Mouse (Mus musculus): ENCODE measurements around the gene Acsf3. TPM values are rescaled to one million over a fixed set of nuclear protein-coding genes. Genes with fewer than 3 reads are reported as not detected.

Acsf3 gene
- total RNA-seq, 2 experiments from 2014 or later, result 11.1 to 16.4 TPM

DNA sequence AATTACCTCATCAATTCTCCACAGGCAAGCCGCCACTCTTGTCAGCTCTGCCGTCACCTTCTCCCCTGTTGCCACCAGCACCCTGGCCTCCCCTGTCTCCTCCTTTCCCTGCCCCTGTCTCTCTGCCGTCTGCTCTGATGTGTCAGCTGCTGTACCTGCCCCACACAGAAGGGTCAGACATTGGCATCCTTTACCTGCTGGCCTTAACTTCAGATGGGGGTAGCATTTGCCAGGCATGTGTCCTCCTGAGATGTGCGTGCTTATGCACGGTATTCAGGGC lies 18.8 kb downstream of the Acsf3 start:
- intact Hi-C loops (cut with DNase I), result no loop called here
- TF ChIP-seq CTCF (IDR thresholded peaks at IDR 0.05), result no peak
- no peak overlapping the region for H3K27ac ChIP-seq
- DNase-seq, result no peak
- no peak overlapping the region for H3K4me3 ChIP-seq

GRCm38 (mm10) chr8:122803906-122804761 lies 28.8 kb downstream of the Acsf3 start:
- DNase-seq, result no peak
- intact Hi-C loops (cut with DNase I), result no loop called here
- TF ChIP-seq CTCF (IDR thresholded peaks at IDR 0.05), result no peak

GRCm38 (mm10) chr8:122805349-122805748 lies 30.1 kb downstream of the Acsf3 start:
- intact Hi-C loops (cut with DNase I), result no loop called here
- no peak overlapping the region for H3K4me3 ChIP-seq
- DNase-seq, result no peak
- TF ChIP-seq CTCF (IDR thresholded peaks at IDR 0.05), result no peak
- no peak overlapping the region for H3K27ac ChIP-seq

More at GRCm38 (mm10) chr8:122803906-122804761, 28.8 kb downstream of the Acsf3 start:
- Histone ChIP-seq H3K27ac (no peak overlapping the region), H3K4me3 (no peak overlapping the region)

GRCm38 (mm10) chr8:122806956-122807538 lies 31.8 kb downstream of the Acsf3 start:
- DNase-seq, result no peak
- no peak for TF ChIP-seq CTCF (IDR thresholded peaks at IDR 0.05)
- H3K4me3 ChIP-seq, result no peak overlapping the region
- intact Hi-C loops (cut with DNase I), result no loop called here
- H3K27ac ChIP-seq, result no peak overlapping the region

- no peak for TF ChIP-seq CTCF (IDR thresholded peaks at IDR 0.05)
- DNase-seq, result peak; percentile 52
- Histone ChIP-seq H3K27ac (no peak overlapping the region), H3K4me3 (no peak overlapping the region)
- intact Hi-C loops (cut with DNase I), result no loop called here
These were observed 32.6 kb downstream of the Acsf3 start for GRCm38 (mm10) chr8:122807907-122808306.

GRCm38 (mm10) chr8:122810376-122810775 lies 35.1 kb downstream of the Acsf3 start:
- no peak overlapping the region for H3K4me3 ChIP-seq
- intact Hi-C loops (cut with DNase I), result loop anchor here (5.0 kb wide), 1 partner anchor 193 kb away; no protein-coding TSS in a partner anchor
- peak; percentile 56 for DNase-seq
- TF ChIP-seq CTCF (IDR thresholded peaks at IDR 0.05), result peak; percentile 23; the same call in 1 of the 2 replicates
- H3K27ac ChIP-seq, result no peak overlapping the region

DNA sequence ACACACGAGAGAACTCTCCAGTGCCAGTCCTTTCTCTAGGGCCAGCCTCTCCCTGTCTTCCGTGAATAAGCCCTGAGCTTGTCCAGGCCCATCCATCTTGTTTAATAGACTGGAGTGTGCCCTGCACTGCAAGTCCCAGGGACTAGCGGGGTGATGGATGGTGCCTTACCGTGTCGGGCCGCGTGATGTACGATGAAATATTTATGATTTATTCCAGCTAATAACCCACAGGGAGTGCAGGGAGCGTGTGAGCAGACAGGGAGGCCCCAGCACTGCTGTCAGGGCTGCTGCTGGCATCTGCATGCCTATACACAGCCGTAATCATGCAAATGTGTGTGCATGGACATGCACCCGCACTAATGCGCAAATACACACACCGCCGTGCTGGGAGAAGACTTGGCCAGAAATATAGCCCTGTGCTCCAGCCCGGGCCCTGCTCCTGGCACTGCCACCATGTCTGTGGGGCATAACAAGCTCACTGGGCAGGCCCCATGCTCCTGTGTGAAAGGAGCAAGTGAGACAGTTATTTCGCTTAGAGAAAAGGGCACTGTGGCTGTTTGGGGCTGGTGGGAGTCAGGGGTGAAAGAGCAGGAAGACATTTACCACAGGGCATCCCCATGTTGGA lies 36.7 kb downstream of the Acsf3 start:
- TF ChIP-seq CTCF (IDR thresholded peaks at IDR 0.05), result no peak
- intact Hi-C loops (cut with DNase I), result loop anchor here (5.0 kb wide), 1 partner anchor 195 kb away; no protein-coding TSS in a partner anchor
- no peak overlapping the region for H3K27ac ChIP-seq
- DNase-seq, result no peak
- no peak overlapping the region for H3K4me3 ChIP-seq

GRCm38 (mm10) chr8:122812610-122813250 lies 37.4 kb downstream of the Acsf3 start:
- TF ChIP-seq CTCF (IDR thresholded peaks at IDR 0.05), result peak; percentile 39; the same call in 1 of the 2 replicates
- DNase-seq, result no peak
- H3K27ac ChIP-seq, result no peak overlapping the region
- no peak overlapping the region for H3K4me3 ChIP-seq
- intact Hi-C loops (cut with DNase I), result loop anchor here (5.0 kb wide), 1 partner anchor 195 kb away; no protein-coding TSS in a partner anchor

DNA sequence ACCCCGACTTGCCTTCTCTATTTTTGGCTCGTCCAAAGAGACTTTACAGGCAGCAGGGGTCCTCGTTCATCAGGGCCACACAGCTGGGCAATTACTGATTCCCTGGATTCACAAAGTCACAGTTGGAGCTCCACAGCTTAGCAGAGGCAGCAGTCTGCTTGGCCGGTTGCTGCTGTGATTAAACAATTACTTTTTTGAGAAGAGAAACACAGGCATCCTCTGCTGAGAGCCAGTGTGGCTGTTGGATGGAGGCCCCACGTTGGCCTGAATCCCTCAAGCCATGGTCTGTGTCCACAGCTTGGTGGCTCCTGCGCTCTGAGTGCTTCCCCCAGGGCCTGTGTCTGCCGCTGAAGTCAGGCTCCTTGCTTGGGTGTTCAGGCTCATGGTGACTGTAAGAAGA lies 39.3 kb downstream of the Acsf3 start:
- intact Hi-C loops (cut with DNase I), result loop anchor here (5.0 kb wide), 1 partner anchor 197 kb away; no protein-coding TSS in a partner anchor
- Histone ChIP-seq H3K4me3 (no peak overlapping the region), H3K27ac (no peak overlapping the region)
- TF ChIP-seq CTCF (IDR thresholded peaks at IDR 0.05), result no peak
- no peak for DNase-seq

DNA sequence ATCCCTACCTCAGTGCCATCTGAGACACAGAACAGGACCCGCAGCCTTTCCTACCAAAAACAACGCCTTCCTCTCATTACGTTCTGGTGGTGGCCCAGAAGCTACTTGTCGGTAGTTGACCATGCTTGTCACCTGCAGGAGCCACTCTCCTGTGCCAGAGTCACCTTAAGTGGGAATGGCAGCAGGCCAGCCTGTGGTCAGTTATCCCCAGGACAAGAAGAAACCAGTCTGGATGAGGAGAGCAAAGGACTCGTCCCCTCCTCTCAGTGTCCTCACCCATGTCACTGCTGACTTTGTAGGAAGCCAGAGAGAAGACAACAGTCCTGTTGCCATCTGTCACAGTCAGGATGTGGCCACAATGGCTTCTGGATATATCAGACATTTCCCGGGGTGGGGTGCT lies 41.7 kb downstream of the Acsf3 start:
- TF ChIP-seq CTCF (IDR thresholded peaks at IDR 0.05), result no peak
- Histone ChIP-seq H3K27ac (no peak overlapping the region), H3K4me3 (no peak overlapping the region)
- intact Hi-C loops (cut with DNase I), result no loop called here
- no peak for DNase-seq

DNA sequence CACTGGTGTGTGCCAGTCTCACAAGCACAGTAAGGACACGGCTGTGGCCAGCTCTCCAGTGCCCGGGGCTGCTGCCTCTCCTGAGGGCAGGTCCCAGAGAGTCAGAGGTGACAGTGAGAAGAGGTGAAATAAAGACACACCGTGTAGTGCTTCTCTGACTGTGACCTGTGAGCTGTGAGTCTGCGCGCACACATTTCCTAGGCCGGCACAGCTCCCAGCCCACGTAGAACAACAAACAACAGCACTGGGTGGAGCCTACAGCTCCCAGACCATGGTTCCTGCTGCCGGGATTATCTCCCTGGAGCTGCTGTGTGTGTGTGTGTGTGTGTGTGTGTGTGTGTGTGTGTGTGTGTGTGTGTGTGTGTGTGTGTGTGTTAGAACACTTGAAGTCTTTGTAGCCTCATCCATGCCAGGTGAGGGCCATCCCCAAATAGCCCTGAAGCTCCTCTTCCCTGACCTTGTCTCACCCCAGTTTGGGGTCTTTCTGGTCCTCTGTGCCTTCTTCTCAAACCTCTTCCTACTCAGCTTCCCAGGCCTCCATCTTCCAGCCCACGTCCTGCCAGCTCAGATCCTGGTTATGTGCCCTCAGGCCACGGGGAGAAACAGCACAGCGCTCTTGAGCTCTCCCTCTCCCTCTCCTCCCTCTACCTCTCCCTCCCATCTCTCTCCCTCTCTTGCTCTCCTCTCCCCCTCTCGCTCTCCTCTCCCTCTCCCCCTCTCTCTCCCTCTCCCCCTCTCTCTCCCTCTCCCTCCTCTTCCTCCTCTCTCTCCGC lies 42.6 kb downstream of the Acsf3 start:
- no peak overlapping the region for H3K27ac ChIP-seq
- no peak for TF ChIP-seq CTCF (IDR thresholded peaks at IDR 0.05)
- H3K4me3 ChIP-seq, result no peak overlapping the region
- intact Hi-C loops (cut with DNase I), result no loop called here
- DNase-seq, result no peak

GRCm38 (mm10) chr8:122819776-122820175 lies 44.5 kb downstream of the Acsf3 start:
- H3K4me3 ChIP-seq, result no peak overlapping the region
- H3K27ac ChIP-seq, result no peak overlapping the region
- no peak for TF ChIP-seq CTCF (IDR thresholded peaks at IDR 0.05)
- DNase-seq, result no peak
- intact Hi-C loops (cut with DNase I), result no loop called here
